Comparison of ENCODE assay signal across 1 mouse cellular context in the genomic region with DNA sequence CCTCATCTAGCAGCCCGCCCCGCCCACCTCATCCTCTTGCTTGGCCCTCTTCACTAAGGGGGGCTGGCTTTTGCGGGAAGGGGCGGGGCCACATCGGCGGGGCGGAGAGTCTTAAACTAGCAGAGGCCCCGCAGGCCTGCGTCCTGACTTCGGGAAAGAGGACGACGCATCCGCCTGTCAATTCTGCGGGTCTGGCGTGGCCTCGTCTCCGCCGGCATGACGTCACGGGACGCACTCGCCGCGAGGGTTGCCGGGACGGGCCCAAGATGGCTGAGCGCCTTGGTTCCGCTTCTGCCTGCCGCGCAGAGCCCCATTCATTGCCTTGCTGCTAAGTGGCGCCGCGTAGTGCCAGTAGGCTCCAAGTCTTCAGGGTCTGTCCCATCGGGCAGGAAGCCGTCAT.
TF ChIP-seq lines count a peak whose summit lies in the region.

Gene Htt, plus strand, starts transcription at position 232 of the 400 bp plus-strand sequence.

TF ChIP-seq in MEL, 35 proteins besides CTCF, POLR2A, EP300 and RAD21 (continued from another document):
- TF ChIP-seq TBP (IDR thresholded peaks at IDR 0.05; ENCODE audit: low read depth, low read length) (peak; percentile 74), KAT2A (conservative IDR thresholded peaks at IDR 0.05; ENCODE audit: low read depth, low read length) (peak; percentile 66; the same call in 1 of the 2 replicates), MAFK (IDR thresholded peaks at IDR 0.05; ENCODE audit: borderline replicate concordance, low read depth, low read length) (no peak), NRF1 (IDR thresholded peaks at IDR 0.05; ENCODE audit: insufficient read depth, low read depth, low read length, poor library complexity, severe bottlenecking) (peak; percentile 45; the same call in 1 of the 2 replicates), GATA1 (IDR thresholded peaks at IDR 0.05; ENCODE audit: low read depth, low read length) (no peak), ZNF384 (IDR thresholded peaks at IDR 0.05; ENCODE audit: low read depth, low read length) (no peak), GABPA (IDR thresholded peaks at IDR 0.05; ENCODE audit: low read depth, low read length) (no peak), MEF2A (IDR thresholded peaks at IDR 0.05; ENCODE audit: extremely low read depth, insufficient replicate concordance, low read depth, low read length, poor library complexity, severe bottlenecking) (0 out of 2 replicates have a peak, but pooled peaks have one; percentile 52), SIN3A (IDR thresholded peaks at IDR 0.05; ENCODE audit: low read length) (peak; percentile 88)
